Mouse (Mus musculus) forebrain, postnatal 0 days (tissue): ENCODE measurements at regions not wholly inside any gene's neighbourhood (a gene's known extent, or its start where the extent isn't known, plus 50 kb on each side); places are given as distances from the start of the nearest gene placed in this dataset.
A peak's percentile ranks its signal among the peaks of the same experiment; 100 is the strongest.

Experiments
- ATAC-seq: fragments of 200-750 bp; cut with Nextera tagmentation; 2 replicates; pipeline ENCODE4 v1.8.0; 2017; ENCODE audit warnings: mild to moderate bottlenecking, moderate library complexity
- DNase-seq: peaks from one replicate; pipeline ENCODE4 v3.0.0-alpha.2; 2015
- H3K27ac ChIP-seq: fragments of 300-500 bp; sonication (generic); 2 replicates; pipeline ENCODE4 v1.5.1; 2014; ENCODE audit warnings: low read depth, mild to moderate bottlenecking, antibody characterized with exemption, low read length, moderate library complexity, mixed read lengths
- H3K27me3 ChIP-seq: fragments of 300-500 bp; sonication (generic); 2 replicates; pipeline ENCODE4 v1.6.1; 2014; ENCODE audit warnings: mild to moderate bottlenecking, low read length, mixed read lengths; ENCODE audit not compliant: insufficient read depth
- H3K36me3 ChIP-seq: fragments of 300-500 bp; sonication (generic); 2 replicates; pipeline ENCODE4 v1.6.1; 2014; ENCODE audit warnings: mild to moderate bottlenecking, moderate library complexity; ENCODE audit not compliant: insufficient read depth
- H3K4me1 ChIP-seq: fragments of 300-500 bp; sonication (generic); 2 replicates; pipeline ENCODE4 v1.6.1; 2014; ENCODE audit warnings: antibody characterized with exemption; ENCODE audit not compliant: insufficient read depth
- H3K4me2 ChIP-seq: fragments of 300-500 bp; sonication (generic); 2 replicates; pipeline ENCODE4 v1.6.1; 2014; ENCODE audit warnings: low read depth, mild to moderate bottlenecking, moderate library complexity
- H3K4me3 ChIP-seq: fragments of 300-500 bp; sonication (generic); 2 replicates; pipeline ENCODE4 v1.5.1; 2014; ENCODE audit warnings: low read depth, low read length, mixed read lengths
- H3K9ac ChIP-seq: fragments of 300-500 bp; sonication (generic); 2 replicates; pipeline ENCODE4 v1.6.1; 2014; ENCODE audit warnings: mild to moderate bottlenecking
- H3K9me3 ChIP-seq: fragments of 300-500 bp; sonication (generic); 2 replicates; pipeline ENCODE4 v1.6.1; 2016; ENCODE audit warnings: low read length
- CTCF ChIP-seq: sonication (generic); IDR thresholded peaks from 2 replicates; pipeline ENCODE4 v1.5.1; 2016; ENCODE audit warnings: antibody characterized with exemption, control low read depth, low read depth
- WGBS: fragments of 180-500 bp; shearing (Covaris S2); extraction: QIAGEN DNeasy Blood & Tissue Kit; methylation state at CpG from one replicate; pipeline ENCODE4 v1.1.7; 2014; 5-methylcytosine and 5-hydroxymethylcytosine counted together

DNA sequence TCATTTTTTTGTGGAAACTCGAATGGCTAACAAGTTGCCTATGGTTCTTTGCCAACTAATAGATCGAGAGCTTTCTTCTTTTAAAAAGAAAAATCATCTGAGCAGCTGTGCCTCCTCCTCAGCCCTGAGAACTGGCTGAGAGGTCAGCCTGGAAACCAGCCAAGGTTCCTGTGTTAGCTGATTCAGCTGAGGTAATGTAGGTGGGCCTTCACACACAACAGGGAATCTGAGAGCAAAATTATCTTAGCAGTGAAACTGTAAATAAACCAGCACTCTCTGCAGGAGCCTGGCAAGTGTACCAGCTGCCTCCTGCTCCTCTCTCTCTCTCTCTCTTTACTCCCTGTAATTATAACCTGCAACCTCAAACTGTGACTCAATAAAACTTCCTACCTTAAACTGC lies 364.4 kb upstream of the Khdrbs2 start:
- H3K9me3 ChIP-seq, result no peaks in the 10 kb centered on the region
- no peaks in the 10 kb centered on the region for H3K36me3 ChIP-seq
- no peak overlapping the region for H3K4me2 ChIP-seq
- H3K27ac ChIP-seq, result no peak overlapping the region
- 24% methylated on average over 2 of the region's 2 CpGs for WGBS
- no peak overlapping the region for H3K4me3 ChIP-seq
- H3K27me3 ChIP-seq, result no peaks in the 10 kb centered on the region
- TF ChIP-seq CTCF, result no peak
- no peak overlapping the region for H3K9ac ChIP-seq
- H3K4me1 ChIP-seq, result no peaks in the 10 kb centered on the region
- DNase-seq (peak; percentile 3), ATAC-seq (no peak)
